Mouse (Mus musculus): Measurements from ENCODE around the gene S1pr4. TPM values are rescaled to one million over a fixed set of nuclear protein-coding genes. Genes with fewer than 3 reads are reported as not detected.

S1pr4 gene
- polyA plus RNA-seq, 1 experiment from 2014 or later = 0.99 TPM

GRCm38 (mm10) chr10:81473003-81473451 is 26.9 kb downstream of the S1pr4 start:
- no peak overlapping the region for H3K4me3 ChIP-seq (ENCODE audit: low read length)
- ATAC-seq = no peak
- no peak overlapping the region for H3K27ac ChIP-seq (ENCODE audit: low read length)
- no peak overlapping the region for H3K9ac ChIP-seq (ENCODE audit: low read depth, low read length)
- H3K4me2 ChIP-seq (ENCODE audit: low read depth, low read length) = no peak overlapping the region
- H3K36me3 ChIP-seq (ENCODE audit: control insufficient read depth, insufficient read depth, low read length) = no peaks in the 10 kb centered on the region
- no peaks in the 10 kb centered on the region for H3K9me3 ChIP-seq (ENCODE audit: control insufficient read depth, low read length)
- WGBS = 2% methylated on average over 21 of the region's 22 CpGs
- H3K4me1 ChIP-seq (ENCODE audit: control insufficient read depth, insufficient read depth, low read length) = peaks cover 2% of the 10 kb centered on the region; the same call in 1 of the 2 replicates
- H3K27me3 ChIP-seq (replicated peaks; ENCODE audit: control insufficient read depth, insufficient read depth, low read length) = peaks cover 49% of the 10 kb centered on the region

GRCm38 (mm10) chr10:81472403-81473002 is 27.4 kb downstream of the S1pr4 start:
- no peak overlapping the region for H3K4me3 ChIP-seq (ENCODE audit: low read length)
- peaks cover 2% of the 10 kb centered on the region; the same call in 1 of the 2 replicates for H3K4me1 ChIP-seq (ENCODE audit: control insufficient read depth, insufficient read depth, low read length)
- WGBS = 9% methylated on average over 17 of the region's 18 CpGs
- no peak overlapping the region for H3K4me2 ChIP-seq (ENCODE audit: low read depth, low read length)
- H3K27ac ChIP-seq (ENCODE audit: low read length) = no peak overlapping the region
- no peaks in the 10 kb centered on the region for H3K36me3 ChIP-seq (ENCODE audit: control insufficient read depth, insufficient read depth, low read length)
- H3K9me3 ChIP-seq (ENCODE audit: control insufficient read depth, low read length) = no peaks in the 10 kb centered on the region
- no peak for ATAC-seq
- peaks cover 46% of the 10 kb centered on the region for H3K27me3 ChIP-seq (replicated peaks; ENCODE audit: control insufficient read depth, insufficient read depth, low read length)
- no peak overlapping the region for H3K9ac ChIP-seq (ENCODE audit: low read depth, low read length)

DNA sequence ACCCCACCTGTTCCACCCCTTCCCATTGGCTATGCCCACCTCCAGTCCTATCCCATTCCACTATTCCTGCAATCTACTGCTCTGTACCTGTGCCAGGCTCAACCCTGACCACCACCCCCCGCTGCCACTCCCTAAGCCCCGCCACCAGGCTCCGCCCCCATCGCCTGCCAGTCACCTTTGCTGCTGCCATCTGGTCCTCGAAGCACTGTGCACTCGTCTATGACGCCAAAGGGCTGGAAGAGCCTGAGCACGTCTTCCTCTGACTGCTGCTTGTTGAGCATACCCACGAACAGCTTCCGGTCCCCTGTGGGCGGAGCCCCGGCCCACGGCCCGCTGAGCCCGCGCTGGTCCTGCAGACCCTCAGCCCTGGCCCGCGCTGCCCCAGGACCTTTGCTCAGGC is 29.5 kb downstream of the S1pr4 start:
- Histone ChIP-seq H3K4me3 (ENCODE audit: low read length) (no peak overlapping the region), H3K27ac (ENCODE audit: low read length) (no peak overlapping the region), H3K4me1 (ENCODE audit: control insufficient read depth, insufficient read depth, low read length) (no peaks in the 10 kb centered on the region), H3K9me3 (ENCODE audit: control insufficient read depth, low read length) (no peaks in the 10 kb centered on the region), H3K9ac (ENCODE audit: low read depth, low read length) (no peak overlapping the region), H3K36me3 (ENCODE audit: control insufficient read depth, insufficient read depth, low read length) (no peaks in the 10 kb centered on the region), H3K4me2 (ENCODE audit: low read depth, low read length) (no peak overlapping the region), H3K27me3 (replicated peaks; ENCODE audit: control insufficient read depth, insufficient read depth, low read length) (peaks cover 44% of the 10 kb centered on the region)
- ATAC-seq = no peak
- 45% methylated on average over 18 of the region's 18 CpGs for WGBS

- no peak for ATAC-seq
- peaks cover 41% of the 10 kb centered on the region for H3K27me3 ChIP-seq (replicated peaks; ENCODE audit: control insufficient read depth, insufficient read depth, low read length)
- no peak overlapping the region for H3K9ac ChIP-seq (ENCODE audit: low read depth, low read length)
- H3K9me3 ChIP-seq (ENCODE audit: control insufficient read depth, low read length) = no peaks in the 10 kb centered on the region
- H3K36me3 ChIP-seq (ENCODE audit: control insufficient read depth, insufficient read depth, low read length) = no peaks in the 10 kb centered on the region
- H3K4me1 ChIP-seq (ENCODE audit: control insufficient read depth, insufficient read depth, low read length) = peaks cover 6% of the 10 kb centered on the region
- no peak overlapping the region for H3K4me2 ChIP-seq (ENCODE audit: low read depth, low read length)
- H3K4me3 ChIP-seq (ENCODE audit: low read length) = no peak overlapping the region
- 81% methylated on average over 5 of the region's 5 CpGs for WGBS
- H3K27ac ChIP-seq (ENCODE audit: low read length) = no peak overlapping the region
These were observed 30.7 kb downstream of the S1pr4 start for GRCm38 (mm10) chr10:81469253-81469652.

- Histone ChIP-seq H3K27me3 (replicated peaks; ENCODE audit: control insufficient read depth, insufficient read depth, low read length) (peaks cover 43% of the 10 kb centered on the region), H3K9me3 (ENCODE audit: control insufficient read depth, low read length) (no peaks in the 10 kb centered on the region), H3K36me3 (ENCODE audit: control insufficient read depth, insufficient read depth, low read length) (no peaks in the 10 kb centered on the region), H3K4me3 (ENCODE audit: low read length) (no peak overlapping the region), H3K9ac (ENCODE audit: low read depth, low read length) (no peak overlapping the region), H3K4me1 (ENCODE audit: control insufficient read depth, insufficient read depth, low read length) (peaks cover 10% of the 10 kb centered on the region), H3K4me2 (ENCODE audit: low read depth, low read length) (no peak overlapping the region), H3K27ac (ENCODE audit: low read length) (no peak overlapping the region)
- 81% methylated on average over 16 of the region's 16 CpGs for WGBS
- no peak for ATAC-seq
These were observed 32.2 kb downstream of the S1pr4 start for GRCm38 (mm10) chr10:81467670-81468235.

- no peak for ATAC-seq
- H3K4me2 ChIP-seq (ENCODE audit: low read depth, low read length) = no peak overlapping the region
- H3K27ac ChIP-seq (ENCODE audit: low read length) = no peak overlapping the region
- 61% methylated on average over 14 of the region's 14 CpGs for WGBS
- peaks cover 44% of the 10 kb centered on the region for H3K27me3 ChIP-seq (replicated peaks; ENCODE audit: control insufficient read depth, insufficient read depth, low read length)
- no peak overlapping the region for H3K4me3 ChIP-seq (ENCODE audit: low read length)
- H3K36me3 ChIP-seq (ENCODE audit: control insufficient read depth, insufficient read depth, low read length) = no peaks in the 10 kb centered on the region
- H3K4me1 ChIP-seq (ENCODE audit: control insufficient read depth, insufficient read depth, low read length) = peaks cover 10% of the 10 kb centered on the region
- H3K9ac ChIP-seq (ENCODE audit: low read depth, low read length) = no peak overlapping the region
- H3K9me3 ChIP-seq (ENCODE audit: control insufficient read depth, low read length) = no peaks in the 10 kb centered on the region
These were observed 33.1 kb downstream of the S1pr4 start for GRCm38 (mm10) chr10:81466881-81467280.

- H3K9ac ChIP-seq (ENCODE audit: low read depth, low read length) = no peak overlapping the region
- peaks cover 10% of the 10 kb centered on the region for H3K4me1 ChIP-seq (ENCODE audit: control insufficient read depth, insufficient read depth, low read length)
- H3K27me3 ChIP-seq (replicated peaks; ENCODE audit: control insufficient read depth, insufficient read depth, low read length) = peaks cover 48% of the 10 kb centered on the region
- H3K9me3 ChIP-seq (ENCODE audit: control insufficient read depth, low read length) = no peaks in the 10 kb centered on the region
- no peak for ATAC-seq
- H3K4me2 ChIP-seq (ENCODE audit: low read depth, low read length) = no peak overlapping the region
- WGBS = 50% methylated on average over 2 of the region's 2 CpGs
- no peak overlapping the region for H3K27ac ChIP-seq (ENCODE audit: low read length)
- no peaks in the 10 kb centered on the region for H3K36me3 ChIP-seq (ENCODE audit: control insufficient read depth, insufficient read depth, low read length)
- H3K4me3 ChIP-seq (ENCODE audit: low read length) = no peak overlapping the region
These were observed 33.9 kb downstream of the S1pr4 start for GRCm38 (mm10) chr10:81466066-81466465.

DNA sequence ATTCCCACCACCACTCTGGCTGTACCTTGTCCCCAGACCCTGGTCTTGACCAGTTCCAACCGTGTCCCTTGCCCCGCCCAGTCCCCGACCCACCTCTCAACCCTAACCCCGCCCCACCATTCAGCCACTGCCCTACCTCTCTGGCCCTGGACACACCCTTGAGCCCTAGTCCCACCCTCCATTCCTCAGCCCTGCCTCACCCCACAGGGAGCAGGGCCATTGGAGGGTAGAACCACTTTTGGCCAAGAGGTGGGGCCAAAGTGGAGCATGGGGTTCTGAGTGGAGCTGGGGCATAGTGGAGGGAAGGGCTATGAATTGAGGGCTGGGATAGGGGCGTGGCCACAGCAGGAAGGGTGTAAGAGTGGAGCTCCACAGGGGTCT is 34.7 kb downstream of the S1pr4 start:
- Histone ChIP-seq H3K4me2 (ENCODE audit: low read depth, low read length) (0 out of 2 replicates have a peak overlapping the region, but pooled peaks have one; percentile 56), H3K9me3 (ENCODE audit: control insufficient read depth, low read length) (no peaks in the 10 kb centered on the region), H3K4me3 (ENCODE audit: low read length) (no peak overlapping the region), H3K27me3 (replicated peaks; ENCODE audit: control insufficient read depth, insufficient read depth, low read length) (peaks cover 56% of the 10 kb centered on the region), H3K27ac (ENCODE audit: low read length) (no peak overlapping the region), H3K36me3 (ENCODE audit: control insufficient read depth, insufficient read depth, low read length) (no peaks in the 10 kb centered on the region), H3K4me1 (ENCODE audit: control insufficient read depth, insufficient read depth, low read length) (peaks cover 10% of the 10 kb centered on the region), H3K9ac (ENCODE audit: low read depth, low read length) (no peak overlapping the region)
- peak; percentile 74 for ATAC-seq
- WGBS = 0% methylated on average over 5 of the region's 5 CpGs

- no peak overlapping the region for H3K27ac ChIP-seq (ENCODE audit: low read length)
- no peaks in the 10 kb centered on the region for H3K36me3 ChIP-seq (ENCODE audit: control insufficient read depth, insufficient read depth, low read length)
- WGBS = 3% methylated on average over 33 of the region's 33 CpGs
- peaks cover 10% of the 10 kb centered on the region for H3K4me1 ChIP-seq (ENCODE audit: control insufficient read depth, insufficient read depth, low read length)
- no peaks in the 10 kb centered on the region for H3K9me3 ChIP-seq (ENCODE audit: control insufficient read depth, low read length)
- peak overlapping the region; percentile 40 for H3K4me3 ChIP-seq (ENCODE audit: low read length)
- peak overlapping the region; percentile 55; the same call in 1 of the 2 replicates for H3K9ac ChIP-seq (ENCODE audit: low read depth, low read length)
- ATAC-seq = peak; percentile 88
- peak overlapping the region; percentile 56 for H3K4me2 ChIP-seq (ENCODE audit: low read depth, low read length)
- peaks cover 56% of the 10 kb centered on the region for H3K27me3 ChIP-seq (replicated peaks; ENCODE audit: control insufficient read depth, insufficient read depth, low read length)
These were observed 35.3 kb downstream of the S1pr4 start for GRCm38 (mm10) chr10:81464405-81465264.

Data from intestine, embryonic 16.5 days (tissue).